Mouse (Mus musculus) gastrocnemius, postnatal 36 days (tissue): ENCODE data around the gene Fam196a. TPM values are rescaled to one million over a fixed set of nuclear protein-coding genes. Genes with fewer than 3 reads are reported as not detected.

Experiments used
- DNase-seq, 2 experiments: peaks; one replicate each; pipeline ENCODE4 v3.0.0; 2022
- intact Hi-C: fragments of 180-260 bp; cut with DNase I; formaldehyde crosslinking; loops from one replicate; pipeline ENCODE4 v1.15.1; 2025
- long read RNA-seq, 2 experiments: library from polyadenylated mRNA; stranded (forward); transcript quantifications; one replicate each; pipeline ENCODE4 v2.0.0; 2021
- total RNA-seq, 2 experiments: library from RNA; stranded (reverse); gene quantifications; 2 replicates each; pipeline ENCODE4 v1.2.3; 2021

Fam196a gene
- total RNA-seq, result under 1 TPM in 1 of 2 experiments, not detected in 1; 0.10 TPM
- long read RNA-seq, experiment 1, result 0 reads
- long read RNA-seq, experiment 2, partial matches to known transcripts, result 0 of 1 reads
- long read RNA-seq, experiment 2, other reads (novel, unspliced or antisense), result 1 of 1 reads

DNA sequence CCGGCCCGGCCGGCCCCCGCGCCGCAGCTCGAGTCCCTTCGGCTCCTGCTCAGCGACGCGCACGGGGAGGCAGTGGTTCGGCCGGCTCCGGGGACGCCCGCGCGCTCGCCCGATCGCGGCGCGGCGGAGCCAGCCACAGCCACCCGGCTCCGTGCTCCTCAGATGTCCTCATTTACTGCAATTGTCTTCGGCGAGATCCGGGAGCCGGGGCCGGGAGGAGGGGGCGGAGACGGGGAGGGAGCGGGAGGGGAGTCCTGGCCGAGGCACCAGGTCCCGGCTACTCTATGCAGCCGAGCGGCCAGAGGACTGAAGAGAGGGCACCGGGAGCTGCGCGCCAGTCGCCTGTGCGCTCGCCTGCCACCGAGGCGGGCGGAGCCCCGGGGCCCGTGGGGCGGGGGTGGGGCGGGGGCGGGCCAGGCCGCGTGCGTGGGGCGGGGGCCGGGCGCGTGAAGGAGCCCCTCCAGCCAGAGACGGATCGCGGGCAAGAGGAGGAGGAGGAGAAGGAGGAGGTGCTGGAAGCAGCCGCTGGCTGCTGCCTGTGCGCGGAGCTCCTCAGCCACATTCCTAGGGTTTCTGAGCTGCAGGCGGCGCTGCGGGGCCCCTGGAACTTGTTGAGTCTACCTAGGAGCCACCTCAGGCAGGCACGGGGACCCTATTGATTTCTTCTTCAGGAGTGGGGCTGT is at the start of gene Fam196a:
Gene Fam196a (minus strand): TSS at position 504 of the 683 bp plus-strand sequence.
- intact Hi-C loops, result no loop called here
- peak; percentile 13 to 18 for DNase-seq

DNA sequence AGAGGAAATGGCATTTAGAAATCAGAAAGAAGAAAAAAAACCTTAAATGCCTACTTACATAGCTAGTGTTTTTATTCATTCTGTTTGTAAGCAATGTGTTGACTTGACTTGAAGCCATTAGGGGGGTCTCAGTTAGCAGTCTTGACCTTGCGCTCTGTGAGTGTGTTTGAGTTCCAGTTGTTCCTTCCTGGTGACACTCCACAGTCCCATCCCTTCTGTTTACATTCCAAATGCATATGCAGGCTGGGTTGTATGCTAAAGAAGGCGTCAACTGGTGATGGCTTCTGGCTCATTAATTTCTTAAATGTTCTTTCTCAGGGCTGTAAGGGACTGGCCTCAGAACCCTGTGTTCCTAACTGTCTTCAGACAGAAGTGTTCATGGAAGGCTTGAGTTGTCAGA is 23.4 kb upstream of the Fam196a start:
- DNase-seq, result no peak
- intact Hi-C loops, result no loop called here

DNA sequence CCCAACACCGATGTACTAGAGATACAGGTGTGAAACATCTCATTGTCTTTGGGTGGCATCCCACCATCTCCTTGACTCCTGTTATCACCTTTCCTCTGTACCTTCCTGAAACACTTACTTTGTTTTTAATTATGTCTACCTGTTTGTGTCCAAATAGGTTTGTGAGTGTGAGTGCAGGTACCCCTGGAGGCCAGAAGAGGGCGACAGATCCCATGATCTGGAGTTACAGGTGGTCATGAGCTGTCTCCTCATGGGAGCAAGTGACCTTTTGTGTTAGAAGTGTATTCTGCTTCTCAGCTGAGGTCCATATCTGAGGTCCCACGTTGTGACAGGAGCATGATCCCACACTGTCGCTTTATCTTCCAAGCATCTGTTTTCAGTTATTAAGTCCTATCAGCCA is 22.6 kb upstream of the Fam196a start:
- no peak for DNase-seq
- intact Hi-C loops, result no loop called here

GRCm38 (mm10) chr7:134959086-134959485 is 20.9 kb upstream of the Fam196a start:
- no peak for DNase-seq
- intact Hi-C loops, result loop anchor here (5.0 kb wide), 1 partner anchor 208 kb away; no protein-coding TSS in a partner anchor

DNA sequence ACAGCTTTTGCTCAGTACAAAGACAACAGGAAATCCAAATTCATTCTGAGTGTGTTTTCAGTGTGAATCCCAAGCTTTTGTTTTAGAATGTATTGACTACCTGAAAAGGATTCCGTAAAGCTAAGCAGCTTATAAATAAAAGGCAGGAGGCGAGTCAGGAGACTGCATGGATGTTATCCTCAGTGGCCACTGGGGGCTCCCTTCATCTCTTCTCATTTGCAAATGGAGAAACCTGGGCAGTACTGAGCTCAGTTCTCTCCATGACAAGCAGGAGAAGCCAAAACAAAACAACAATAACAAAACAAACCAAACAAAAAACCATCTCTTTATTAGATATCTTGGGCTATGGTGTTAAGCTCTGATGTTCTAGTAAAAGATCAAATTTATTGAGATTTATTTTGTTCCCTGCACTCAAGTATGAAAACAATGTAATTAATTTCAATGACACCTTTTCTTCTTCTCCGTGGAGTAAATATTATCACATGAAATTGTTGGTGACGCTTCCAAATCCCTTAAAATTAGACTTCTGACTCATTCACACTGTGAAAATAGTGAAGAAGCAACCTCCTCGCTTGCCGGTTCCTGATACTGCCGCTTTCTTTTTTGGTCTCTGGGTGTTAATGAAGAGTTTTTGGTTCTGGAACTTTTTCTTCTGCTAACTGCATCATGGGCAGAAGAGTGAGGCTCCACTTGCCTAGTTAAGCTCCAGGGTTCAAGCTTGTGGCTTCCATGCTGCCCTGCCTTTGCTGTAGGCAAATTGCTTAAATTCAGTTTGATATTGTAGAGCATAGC is 7.9 kb upstream of the Fam196a start:
- intact Hi-C loops, result no loop called here

GRCm38 (mm10) chr7:134943701-134944100 is 5.5 kb upstream of the Fam196a start:
- intact Hi-C loops, result no loop called here
- DNase-seq, result no peak

More for the DNA sequence above, 7.9 kb upstream of the Fam196a start:
- no peak for DNase-seq

DNA sequence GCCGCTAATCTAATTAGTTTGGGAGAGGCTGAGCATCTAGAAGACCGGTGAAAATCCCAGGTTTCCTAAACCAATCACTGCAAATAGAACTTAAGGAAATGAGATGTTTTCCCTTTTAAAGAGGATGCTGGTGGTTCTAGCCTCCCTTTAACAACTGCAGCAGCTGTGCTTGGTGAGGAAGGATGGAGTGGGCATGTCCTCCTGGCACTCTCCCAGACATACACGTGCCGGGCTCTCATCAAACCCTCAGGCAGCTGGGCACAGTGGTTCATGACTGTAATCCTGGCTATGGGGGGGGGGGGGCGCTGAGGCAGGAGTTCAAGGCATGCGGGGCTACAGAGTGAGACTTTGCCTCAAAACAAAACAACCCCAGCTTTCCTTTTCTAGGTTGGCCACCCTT is 4.8 kb upstream of the Fam196a start:
- no peak for DNase-seq
- intact Hi-C loops, result no loop called here

- intact Hi-C loops, result no loop called here
- no peak for DNase-seq
These were observed 3.7 kb upstream of the Fam196a start for GRCm38 (mm10) chr7:134941891-134942290.

DNA sequence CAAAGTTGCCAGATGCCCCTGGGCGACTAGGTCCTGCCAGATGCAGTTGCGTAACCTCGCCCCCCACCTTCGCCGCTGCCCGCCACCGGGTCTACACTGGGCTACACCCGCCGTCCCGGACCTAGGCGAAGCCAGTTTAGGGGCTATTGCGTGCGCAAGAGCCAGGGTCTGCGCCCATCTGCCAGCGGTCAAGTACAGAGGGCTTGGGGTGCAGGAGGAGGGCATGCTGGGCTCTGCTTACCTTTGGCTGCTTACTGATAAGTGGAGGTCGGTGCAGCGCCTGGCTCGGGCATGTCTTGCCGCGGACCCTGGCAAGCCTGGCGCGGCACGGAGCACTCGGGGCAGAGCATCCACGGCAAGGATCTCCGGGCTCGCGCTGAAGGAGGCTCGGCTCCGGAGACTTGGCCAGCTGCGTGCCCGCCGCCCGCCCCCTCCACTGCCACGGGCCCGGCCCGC is 731 bp downstream of the Fam196a start:
- DNase-seq, result no peak
- intact Hi-C loops, result no loop called here

DNA sequence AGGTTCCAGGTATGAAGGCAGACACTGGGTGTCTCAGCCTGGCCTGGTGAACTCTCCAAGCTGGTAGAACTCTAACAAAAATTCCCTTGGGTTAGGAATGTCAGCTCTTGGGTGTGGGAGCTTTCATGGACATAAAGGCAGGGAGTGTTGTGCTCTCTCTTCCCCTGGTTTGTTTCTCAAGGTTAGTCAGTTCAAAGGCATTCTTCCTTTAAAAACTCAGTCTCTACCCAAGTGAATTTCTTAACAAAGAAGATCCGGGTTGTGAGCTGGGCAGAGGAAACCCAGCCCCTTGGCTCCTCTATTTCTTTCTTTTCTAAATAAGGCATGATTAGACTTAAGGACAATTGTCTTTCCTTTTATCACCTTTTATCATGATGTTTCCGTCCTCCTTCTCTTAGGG is 6.3 kb downstream of the Fam196a start:
- intact Hi-C loops, result no loop called here
- DNase-seq, result no peak

GRCm38 (mm10) chr7:134901992-134902391 is 36.2 kb downstream of the Fam196a start:
- intact Hi-C loops, result no loop called here
- no peak for DNase-seq

- DNase-seq, result no peak
- intact Hi-C loops, result no loop called here
These were observed 38.8 kb downstream of the Fam196a start for GRCm38 (mm10) chr7:134899462-134899861.

DNA sequence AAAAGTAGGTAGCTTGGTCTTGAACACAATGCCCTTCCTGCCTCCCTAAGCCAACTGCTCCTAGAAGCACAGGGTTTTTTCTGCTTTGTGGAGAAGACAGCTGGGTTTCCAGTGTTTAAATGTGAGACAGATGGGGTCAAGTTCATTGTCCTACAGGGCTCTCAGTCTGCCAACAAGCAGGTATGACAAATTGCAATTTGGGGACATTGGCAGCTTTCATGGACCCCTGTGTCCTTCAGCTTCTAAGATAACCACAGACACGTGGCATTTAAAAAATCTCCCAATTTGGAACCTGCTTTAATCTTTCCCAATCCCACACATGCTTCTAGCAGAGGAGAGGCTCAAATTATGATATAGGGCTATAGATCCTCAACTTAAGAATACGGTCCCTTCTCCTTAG is 43.6 kb downstream of the Fam196a start:
- no peak for DNase-seq
- intact Hi-C loops, result no loop called here

DNA sequence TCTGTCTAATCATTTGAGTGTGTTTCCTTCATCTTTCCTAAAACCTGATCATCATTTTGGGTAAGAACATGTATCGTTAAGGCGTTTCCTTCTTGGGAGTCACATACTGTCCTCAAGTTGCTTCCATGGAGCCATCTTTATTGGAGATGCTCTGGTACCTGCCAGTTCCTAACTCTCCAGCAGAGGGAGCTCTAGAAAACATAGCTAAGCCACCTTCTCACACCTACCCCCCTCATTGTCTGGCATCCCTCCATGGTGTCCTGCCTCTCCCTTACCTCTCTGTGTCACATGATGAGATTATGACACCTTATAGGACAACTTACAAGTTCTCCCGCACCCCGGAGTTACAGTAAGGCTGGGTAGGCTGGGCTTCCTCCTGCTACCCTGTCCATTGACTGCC is 45.3 kb downstream of the Fam196a start:
- DNase-seq, result no peak
- intact Hi-C loops, result no loop called here

- intact Hi-C loops, result no loop called here
- no peak for DNase-seq
These were observed 45.8 kb downstream of the Fam196a start for GRCm38 (mm10) chr7:134892449-134892871.

GRCm38 (mm10) chr7:134883516-134883915 is 54.7 kb downstream of the Fam196a start:
- DNase-seq, result no peak
- intact Hi-C loops, result no loop called here

- DNase-seq, result no peak
- intact Hi-C loops, result no loop called here
These were observed 57.8 kb downstream of the Fam196a start for GRCm38 (mm10) chr7:134880431-134880830.

DNA sequence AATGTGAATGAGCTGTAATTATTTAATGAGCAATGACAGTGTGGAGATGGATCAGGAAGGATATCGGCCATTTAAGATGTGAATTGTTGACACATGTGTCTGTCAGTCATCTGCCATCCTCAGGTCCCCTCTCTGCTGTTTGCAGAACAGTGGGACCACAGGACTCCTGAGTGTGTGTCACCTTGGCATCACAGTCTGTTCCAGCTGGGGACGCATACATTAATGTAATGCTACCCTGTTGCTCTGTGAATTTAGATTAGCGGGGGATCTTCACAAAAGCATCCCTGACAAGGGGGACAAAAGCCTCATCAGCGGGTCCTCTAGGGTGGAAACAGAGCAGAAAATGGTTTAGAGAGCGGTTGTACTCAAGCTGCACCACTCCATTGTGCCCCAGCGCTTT is 59.2 kb downstream of the Fam196a start:
- DNase-seq, result no peak
- intact Hi-C loops, result no loop called here

- DNase-seq, result no peak
- intact Hi-C loops, result no loop called here
These were observed 65.2 kb downstream of the Fam196a start for GRCm38 (mm10) chr7:134872981-134873380.

DNA sequence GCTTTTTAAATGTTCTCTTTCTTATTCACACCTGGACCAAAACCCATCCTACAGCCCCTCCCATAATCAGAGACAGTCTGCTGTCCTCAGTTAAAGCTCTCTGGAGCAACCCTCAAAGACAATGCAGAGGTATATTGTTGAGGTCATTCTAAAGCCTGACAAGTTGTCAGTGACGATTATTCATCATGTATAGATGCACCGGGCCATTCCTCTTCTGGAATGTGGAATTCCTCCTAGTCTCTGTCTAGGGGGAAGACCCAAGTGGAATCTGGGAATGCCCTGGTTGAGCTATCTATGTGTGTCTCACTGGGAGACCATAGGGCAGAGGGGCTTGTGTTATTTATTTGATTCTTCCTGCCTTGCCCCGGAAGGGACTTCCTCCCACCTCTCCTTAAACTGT is 65.7 kb downstream of the Fam196a start:
- no peak for DNase-seq
- intact Hi-C loops, result no loop called here

DNA sequence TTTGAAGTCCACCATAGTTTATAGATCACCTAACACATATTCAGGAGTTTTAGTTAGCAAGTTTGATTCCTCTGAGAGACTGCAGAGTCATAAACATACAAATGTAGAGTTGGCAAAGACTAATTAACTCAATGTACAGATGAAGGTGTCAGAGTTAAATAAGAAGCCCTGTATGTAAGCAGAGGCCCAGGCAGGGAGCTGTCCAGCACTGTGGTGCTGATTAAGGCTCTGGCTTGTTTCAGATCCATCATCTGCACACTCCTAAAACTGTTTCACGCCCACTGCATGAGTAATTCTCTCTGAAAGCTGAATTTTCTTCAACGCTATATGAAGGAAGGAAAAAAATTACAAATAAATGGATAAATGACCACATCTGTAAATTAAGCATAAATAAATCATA is 74.1 kb downstream of the Fam196a start:
- DNase-seq, result no peak
- intact Hi-C loops, result no loop called here

- DNase-seq, result no peak
- intact Hi-C loops, result no loop called here
These were observed 76.2 kb downstream of the Fam196a start for GRCm38 (mm10) chr7:134862000-134862399.
